Mouse (Mus musculus): ENCODE results near the gene Mycn. TPM values are rescaled to one million over a fixed set of nuclear protein-coding genes. Genes with fewer than 3 reads are reported as not detected.

Gene Mycn
- polyA plus RNA-seq, 1 experiment: 0.06 TPM

GRCm38 (mm10) chr12:12924446-12924845 lies 17.3 kb downstream of the Mycn start:
- Histone ChIP-seq H3K79me2 (ENCODE audit: control insufficient read depth, insufficient read depth) (no peaks in the 10 kb centered on the region), H3K27me3 (ENCODE audit: control insufficient read depth, insufficient read depth, insufficient read length) (no peaks in the 10 kb centered on the region)

GRCm38 (mm10) chr12:12920166-12921157 lies 21.3 kb downstream of the Mycn start:
- no peaks in the 10 kb centered on the region for H3K79me2 ChIP-seq (ENCODE audit: control insufficient read depth, insufficient read depth)

More at GRCm38 (mm10) chr12:12924446-12924845, 17.3 kb downstream of the Mycn start:
- H3ac ChIP-seq (ENCODE audit: control insufficient read depth, insufficient read length, low read depth): no peak overlapping the region
- H3K4me3 ChIP-seq (ENCODE audit: insufficient read depth, poor library complexity, severe bottlenecking): no peak overlapping the region
- TF ChIP-seq CEBPB (IDR thresholded peaks at IDR 0.05; ENCODE audit: low read depth) (no peak), FOSL1 (IDR thresholded peaks at IDR 0.05; ENCODE audit: insufficient read depth, low read length, poor library complexity, severe bottlenecking) (no peak)
- no peaks in the 10 kb centered on the region for H3K79me3 ChIP-seq (ENCODE audit: low read depth)
- H3K36me3 ChIP-seq (ENCODE audit: control insufficient read depth, insufficient read depth): no peaks in the 10 kb centered on the region

GRCm38 (mm10) chr12:12916298-12916697 lies 25.4 kb downstream of the Mycn start:
- TF ChIP-seq USF1 (IDR thresholded peaks at IDR 0.05; ENCODE audit: low read depth): no peak
- TF ChIP-seq MYOD1 (IDR thresholded peaks at IDR 0.05; ENCODE audit: control insufficient read depth, insufficient read length, low read depth): no peak
- TF ChIP-seq FOSL1 (IDR thresholded peaks at IDR 0.05; ENCODE audit: insufficient read depth, low read length, poor library complexity, severe bottlenecking): no peak
- no peak for TF ChIP-seq MAX (IDR thresholded peaks at IDR 0.05)
- TF ChIP-seq CTCF (IDR thresholded peaks at IDR 0.05; ENCODE audit: control insufficient read depth, insufficient read depth, insufficient read length): no peak
- no peak for TF ChIP-seq CEBPB (IDR thresholded peaks at IDR 0.05; ENCODE audit: low read depth)
- no peak for TF ChIP-seq MYOG (IDR thresholded peaks at IDR 0.05; ENCODE audit: control insufficient read depth, extremely low read depth, insufficient read length)
- H3K79me2 ChIP-seq (ENCODE audit: control insufficient read depth, insufficient read depth): no peaks in the 10 kb centered on the region
- no peak overlapping the region for H3K4me3 ChIP-seq (ENCODE audit: insufficient read depth, poor library complexity, severe bottlenecking)
- H3K79me3 ChIP-seq (ENCODE audit: low read depth): no peaks in the 10 kb centered on the region
- no peak overlapping the region for H3ac ChIP-seq (ENCODE audit: control insufficient read depth, insufficient read length, low read depth)
- no peaks in the 10 kb centered on the region for H3K27me3 ChIP-seq (ENCODE audit: control insufficient read depth, insufficient read depth, insufficient read length)
- H3K36me3 ChIP-seq (ENCODE audit: control insufficient read depth, insufficient read depth): no peaks in the 10 kb centered on the region

More at GRCm38 (mm10) chr12:12920166-12921157, 21.3 kb downstream of the Mycn start:
- Histone ChIP-seq H3K36me3 (ENCODE audit: control insufficient read depth, insufficient read depth) (no peaks in the 10 kb centered on the region), H3K4me3 (ENCODE audit: insufficient read depth, poor library complexity, severe bottlenecking) (no peak overlapping the region), H3K79me3 (ENCODE audit: low read depth) (no peaks in the 10 kb centered on the region), H3ac (ENCODE audit: control insufficient read depth, insufficient read length, low read depth) (no peak overlapping the region), H3K27me3 (ENCODE audit: control insufficient read depth, insufficient read depth, insufficient read length) (no peaks in the 10 kb centered on the region)
- TF ChIP-seq MYOD1 (IDR thresholded peaks at IDR 0.05; ENCODE audit: control insufficient read depth, insufficient read length, low read depth) (no peak), CEBPB (IDR thresholded peaks at IDR 0.05; ENCODE audit: low read depth) (no peak), MAX (IDR thresholded peaks at IDR 0.05) (no peak), CTCF (IDR thresholded peaks at IDR 0.05; ENCODE audit: control insufficient read depth, insufficient read depth, insufficient read length) (no peak), USF1 (IDR thresholded peaks at IDR 0.05; ENCODE audit: low read depth) (no peak), FOSL1 (IDR thresholded peaks at IDR 0.05; ENCODE audit: insufficient read depth, low read length, poor library complexity, severe bottlenecking) (no peak), MYOG (IDR thresholded peaks at IDR 0.05; ENCODE audit: control insufficient read depth, extremely low read depth, insufficient read length) (no peak)

GRCm38 (mm10) chr12:12910356-12910979 lies 31.2 kb downstream of the Mycn start:
- H3K4me3 ChIP-seq (ENCODE audit: insufficient read depth, poor library complexity, severe bottlenecking): no peak overlapping the region
- H3ac ChIP-seq (ENCODE audit: control insufficient read depth, insufficient read length, low read depth): no peak overlapping the region
- H3K79me2 ChIP-seq (ENCODE audit: control insufficient read depth, insufficient read depth): no peaks in the 10 kb centered on the region
- TF ChIP-seq MYOD1 (IDR thresholded peaks at IDR 0.05; ENCODE audit: control insufficient read depth, insufficient read length, low read depth) (no peak), CTCF (IDR thresholded peaks at IDR 0.05; ENCODE audit: control insufficient read depth, insufficient read depth, insufficient read length) (no peak)
- no peaks in the 10 kb centered on the region for H3K36me3 ChIP-seq (ENCODE audit: control insufficient read depth, insufficient read depth)
- no peaks in the 10 kb centered on the region for H3K79me3 ChIP-seq (ENCODE audit: low read depth)
- H3K27me3 ChIP-seq (ENCODE audit: control insufficient read depth, insufficient read depth, insufficient read length): no peaks in the 10 kb centered on the region

GRCm38 (mm10) chr12:12909631-12910277 lies 32.0 kb downstream of the Mycn start:
- Histone ChIP-seq H3K79me3 (ENCODE audit: low read depth) (no peaks in the 10 kb centered on the region), H3K4me3 (ENCODE audit: insufficient read depth, poor library complexity, severe bottlenecking) (no peak overlapping the region), H3K27me3 (ENCODE audit: control insufficient read depth, insufficient read depth, insufficient read length) (no peaks in the 10 kb centered on the region), H3K79me2 (ENCODE audit: control insufficient read depth, insufficient read depth) (no peaks in the 10 kb centered on the region), H3K36me3 (ENCODE audit: control insufficient read depth, insufficient read depth) (no peaks in the 10 kb centered on the region), H3ac (ENCODE audit: control insufficient read depth, insufficient read length, low read depth) (no peak overlapping the region)
- TF ChIP-seq MYOG (IDR thresholded peaks at IDR 0.05; ENCODE audit: control insufficient read depth, extremely low read depth, insufficient read length) (no peak), CEBPB (IDR thresholded peaks at IDR 0.05; ENCODE audit: low read depth) (no peak), MYOD1 (IDR thresholded peaks at IDR 0.05; ENCODE audit: control insufficient read depth, insufficient read length, low read depth) (no peak), MAX (IDR thresholded peaks at IDR 0.05) (no peak), USF1 (IDR thresholded peaks at IDR 0.05; ENCODE audit: low read depth) (no peak), FOSL1 (IDR thresholded peaks at IDR 0.05; ENCODE audit: insufficient read depth, low read length, poor library complexity, severe bottlenecking) (no peak), CTCF (IDR thresholded peaks at IDR 0.05; ENCODE audit: control insufficient read depth, insufficient read depth, insufficient read length) (no peak)
